Mouse (Mus musculus) lung, postnatal 0 days (tissue): ENCODE measurements around the gene Bmp15. TPM values are rescaled to one million over a fixed set of nuclear protein-coding genes. Genes with fewer than 3 reads are reported as not detected.

Experiments
- ATAC-seq: fragments of 200-750 bp; cut with Nextera tagmentation; 2 replicates; pipeline ENCODE4 v1.8.0; 2017; ENCODE audit warnings: moderate library complexity
- DNase-seq: peaks from one replicate; pipeline ENCODE4 v3.0.0-alpha.2; 2016; ENCODE audit warnings: low spot score
- H3K27ac ChIP-seq: fragments of 300-500 bp; sonication (generic); 2 replicates; pipeline ENCODE4 v1.5.1; 2014; ENCODE audit warnings: antibody characterized with exemption, mild to moderate bottlenecking, low read length, mixed read lengths
- H3K27me3 ChIP-seq: fragments of 300-500 bp; sonication (generic); replicated peaks from 2 replicates; pipeline ENCODE4 v1.6.1; 2014; ENCODE audit warnings: low read length, mixed read lengths; ENCODE audit not compliant: insufficient read depth
- H3K36me3 ChIP-seq: fragments of 300-500 bp; sonication (generic); 2 replicates; pipeline ENCODE4 v1.6.1; 2014; ENCODE audit warnings: low read length, mixed read lengths; ENCODE audit not compliant: insufficient read depth
- H3K4me1 ChIP-seq: fragments of 300-500 bp; sonication (generic); 2 replicates; pipeline ENCODE4 v1.6.1; 2014; ENCODE audit warnings: antibody characterized with exemption, low read depth, low read length, mixed read lengths; ENCODE audit not compliant: insufficient read depth
- H3K4me2 ChIP-seq: fragments of 300-500 bp; sonication (generic); replicated peaks from 2 replicates; pipeline ENCODE4 v1.6.1; 2014; ENCODE audit warnings: low read depth, mild to moderate bottlenecking, low read length, moderate library complexity, mixed read lengths
- H3K4me3 ChIP-seq: fragments of 300-500 bp; sonication (generic); 2 replicates; pipeline ENCODE4 v1.5.1; 2014; ENCODE audit warnings: low read depth, low read length
- H3K9ac ChIP-seq: fragments of 300-500 bp; sonication (generic); replicated peaks from 2 replicates; pipeline ENCODE4 v1.6.1; 2014; ENCODE audit warnings: low read depth, mild to moderate bottlenecking
- H3K9me3 ChIP-seq: fragments of 300-500 bp; sonication (generic); 2 replicates; pipeline ENCODE4 v1.6.1; 2016; ENCODE audit warnings: low read length, mixed read lengths
- CTCF ChIP-seq: IDR thresholded peaks from 2 replicates; pipeline ENCODE4 v1.5.1; 2016; ENCODE audit warnings: antibody characterized with exemption, mild to moderate bottlenecking
- EP300 ChIP-seq: IDR thresholded peaks from 2 replicates; pipeline ENCODE4 v1.6.1; 2016; ENCODE audit warnings: antibody characterized with exemption, mild to moderate bottlenecking, control low read depth
- WGBS: fragments of 180-500 bp; shearing (Covaris S2); extraction: QIAGEN DNeasy Blood & Tissue Kit; methylation state at CpG from one replicate; pipeline ENCODE4 v1.1.7; 2014; 5-methylcytosine and 5-hydroxymethylcytosine counted together
- polyA plus RNA-seq: library from polyadenylated mRNA; unstranded; fragments of >200 nt; fragmentation: Nextera tagmentation; extraction: Ambion mirVana; gene quantifications from 2 replicates; pipeline ENCODE4 v1.2.1, GENCODE M21; 2015

The Bmp15 gene
- polyA plus RNA-seq, 1 experiment from 2014 or later = 0.07 TPM

DNA sequence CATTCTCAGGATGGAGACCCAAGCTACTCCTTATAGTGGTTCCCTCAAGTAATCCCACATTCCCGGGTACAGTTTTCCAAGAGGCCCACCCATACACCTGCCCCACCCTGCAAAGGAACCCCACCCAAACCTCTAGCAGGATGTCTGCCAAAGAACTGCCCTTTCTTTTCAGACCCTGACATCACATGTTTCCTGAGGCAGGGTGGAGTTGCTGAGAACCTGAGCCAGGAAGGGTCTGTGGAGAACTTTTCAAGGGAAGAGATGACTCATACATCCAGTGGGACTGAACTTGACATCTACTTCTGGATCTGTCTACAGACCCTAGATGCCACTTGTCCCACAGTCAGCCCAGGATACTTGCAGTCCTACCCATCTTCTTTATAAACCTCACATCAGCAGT, 2.8 kb downstream of the Bmp15 start:
- Histone ChIP-seq H3K4me2 (no peak overlapping the region), H3K27me3 (no peaks in the 10 kb centered on the region), H3K27ac (no peak overlapping the region), H3K36me3 (no peaks in the 10 kb centered on the region), H3K9me3 (no peaks in the 10 kb centered on the region), H3K4me1 (no peaks in the 10 kb centered on the region), H3K9ac (no peak overlapping the region), H3K4me3 (no peak overlapping the region)
- DNase-seq (peak; percentile 5), ATAC-seq (peak; percentile 55)
- WGBS = 70% methylated on average over 1 of the region's 1 CpGs
- no peak for TF ChIP-seq EP300
- TF ChIP-seq CTCF = no peak

Other genes with a start within 250 kb of the Bmp15 start
- gene AU022751, start 237.3 kb downstream of the Bmp15 start, polyA plus RNA-seq = not detected in 2 replicates
- 1.6 and 1.7 TPM in 2 replicates for gene Nudt10, start 147.7 kb downstream of the Bmp15 start, polyA plus RNA-seq
- 4.4 and 4.7 TPM in 2 replicates for gene Shroom4, start 79.1 kb upstream of the Bmp15 start, polyA plus RNA-seq